Mouse (Mus musculus) MEL (cell line): ENCODE measurements around the gene Olfml3.

Experiments
- CTCF ChIP-seq, 3 experiments: IDR thresholded peaks in 2 of 3; conservative IDR thresholded peaks in 1 of 3; 2 replicates each; pipeline ENCODE4 v1.5.1; 2011 to 2012; ENCODE audit warnings: low read length in 3 of 3, low read depth in 2 of 3, mild to moderate bottlenecking in 2 of 3, improper control_type of control experiment in 1 of 3, inconsistent platforms in 1 of 3, mixed read lengths in 1 of 3, moderate library complexity in 1 of 3; ENCODE audit not compliant: control insufficient read depth in 1 of 3, insufficient read depth in 1 of 3, poor library complexity in 1 of 3, severe bottlenecking in 1 of 3
- EP300 ChIP-seq, 2 experiments: IDR thresholded peaks; 2 replicates each; pipeline ENCODE4 v1.6.1; 2011; ENCODE audit warnings: improper control_type of control experiment in 2 of 2, low read length in 2 of 2, low read depth in 1 of 2, mild to moderate bottlenecking in 1 of 2
- ETS1 ChIP-seq: IDR thresholded peaks from 2 replicates; pipeline ENCODE4 v1.6.1; 2012; ENCODE audit warnings: low read depth, mild to moderate bottlenecking, inconsistent platforms, low read length, improper control_type of control experiment, moderate library complexity
- GATA1 ChIP-seq: IDR thresholded peaks from 2 replicates; pipeline ENCODE4 v1.6.1; 2011; ENCODE audit warnings: low read depth, low read length, improper control_type of control experiment
- HCFC1 ChIP-seq: IDR thresholded peaks from 2 replicates; pipeline ENCODE4 v1.6.1; 2012; ENCODE audit warnings: low read depth, mild to moderate bottlenecking, inconsistent platforms, low read length, improper control_type of control experiment, moderate library complexity
- JUND ChIP-seq: IDR thresholded peaks from 2 replicates; pipeline ENCODE4 v1.6.1; 2011; ENCODE audit warnings: low read depth, mild to moderate bottlenecking, improper control_type of control experiment, low read length
- MAFK ChIP-seq: IDR thresholded peaks from 2 replicates; pipeline ENCODE4 v1.6.1; 2011; ENCODE audit warnings: low read depth, mild to moderate bottlenecking, low read length, improper control_type of control experiment, borderline replicate concordance
- POLR2A ChIP-seq, 2 experiments: IDR thresholded peaks; 2 replicates each; pipeline ENCODE4 v1.6.1; 2011 to 2012; ENCODE audit warnings: low read length in 2 of 2, mild to moderate bottlenecking in 2 of 2, control low read depth in 1 of 2, improper control_type of control experiment in 1 of 2, low read depth in 1 of 2, moderate library complexity in 1 of 2; ENCODE audit not compliant: control insufficient read depth in 1 of 2, insufficient read depth in 1 of 2, poor library complexity in 1 of 2
- RAD21 ChIP-seq: IDR thresholded peaks from 2 replicates; pipeline ENCODE4 v1.6.1; 2011; ENCODE audit warnings: mild to moderate bottlenecking, low read depth, low read length, improper control_type of control experiment
- TAL1 ChIP-seq: IDR thresholded peaks from 2 replicates; pipeline ENCODE4 v1.6.1; 2012; ENCODE audit warnings: mild to moderate bottlenecking, inconsistent platforms, low read length, moderate library complexity, mixed read lengths
- UBTF ChIP-seq: IDR thresholded peaks from 2 replicates; pipeline ENCODE4 v1.6.1; 2012; ENCODE audit warnings: low read depth, mild to moderate bottlenecking, inconsistent platforms, low read length, improper control_type of control experiment, moderate library complexity, borderline replicate concordance; ENCODE audit not compliant: insufficient read depth
- ZC3H11A ChIP-seq: IDR thresholded peaks from 2 replicates; pipeline ENCODE4 v1.6.1; 2012; ENCODE audit warnings: low read depth, mild to moderate bottlenecking, inconsistent platforms, low read length, improper control_type of control experiment
- ZKSCAN1 ChIP-seq: IDR thresholded peaks from 2 replicates; pipeline ENCODE4 v1.6.1; 2012; ENCODE audit warnings: low read depth, mild to moderate bottlenecking, inconsistent platforms, low read length, improper control_type of control experiment, moderate library complexity

DNA sequence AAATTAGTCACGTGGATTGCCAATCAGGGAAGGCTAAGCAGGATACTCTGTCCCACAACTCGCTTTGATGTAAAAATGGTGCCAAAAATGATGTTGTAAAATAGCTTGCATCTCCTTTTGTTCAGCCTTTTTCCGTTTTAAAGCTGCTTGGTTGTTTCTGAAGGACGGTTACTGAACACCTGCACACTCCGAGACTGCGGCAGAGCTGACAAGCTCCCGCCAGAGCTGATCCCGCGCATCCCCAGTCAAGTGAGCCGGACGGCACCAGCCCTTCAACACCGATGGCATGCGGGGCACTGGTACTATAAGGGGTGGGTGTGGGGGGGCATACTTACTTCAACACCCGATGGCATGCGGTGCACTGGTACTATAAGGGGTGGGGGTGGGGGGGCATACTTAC lies 36.2 kb upstream of the Olfml3 start:
- TF ChIP-seq ZKSCAN1 (no peak), POLR2A (IDR thresholded peaks at IDR 0.05; ENCODE audit: control insufficient read depth in 1 of 2, insufficient read depth in 1 of 2, low read depth in 1 of 2, low read length in 2 of 2, poor library complexity in 1 of 2) (no peak), RAD21 (no peak), EP300 (IDR thresholded peaks at IDR 0.05; ENCODE audit: low read depth in 1 of 2, low read length in 2 of 2) (no peak), CTCF (IDR thresholded peaks at IDR 0.05 in 2 of 3, conservative IDR thresholded peaks at IDR 0.05 in 1 of 3; ENCODE audit: control insufficient read depth in 1 of 3, insufficient read depth in 1 of 3, low read depth in 2 of 3, low read length in 3 of 3, poor library complexity in 1 of 3, severe bottlenecking in 1 of 3) (no peak), UBTF (no peak), HCFC1 (no peak), JUND (no peak), GATA1 (no peak), TAL1 (no peak), ZC3H11A (no peak), ETS1 (no peak), MAFK (no peak)
